Mouse (Mus musculus): Measurements from ENCODE around the gene Gm49369.

- no peak for TF ChIP-seq CTCF (IDR thresholded peaks at IDR 0.05; ENCODE audit: borderline replicate concordance, insufficient read depth, low read depth, low read length)
- no peak for TF ChIP-seq POLR2A (IDR thresholded peaks at IDR 0.05; ENCODE audit: borderline replicate concordance, insufficient read depth, low read length)
These were observed 15.6 kb upstream of the Gm49369 start for GRCm38 (mm10) chr7:142398052-142398451.

Measured in cerebellum, adult 2 months (tissue).